Mouse (Mus musculus): ENCODE data around the gene St6galnac4.

Gene St6galnac4

GRCm38 (mm10) chr2:32629276-32629976 is 42.5 kb downstream of the St6galnac4 start:
- DNase-seq, result no peak

GRCm38 (mm10) chr2:32630036-32630435 is 43.1 kb downstream of the St6galnac4 start:
- no peak for DNase-seq

- DNase-seq, result no peak
Measured at GRCm38 (mm10) chr2:32631046-32631445, 44.2 kb downstream of the St6galnac4 start.

- peak; percentile 81 for DNase-seq
Measured at GRCm38 (mm10) chr2:32631737-32632394, 45.0 kb downstream of the St6galnac4 start.

- no peak for DNase-seq
Measured at GRCm38 (mm10) chr2:32633660-32634059, 46.8 kb downstream of the St6galnac4 start.

- no peak for DNase-seq
Measured at GRCm38 (mm10) chr2:32634277-32635105, 47.6 kb downstream of the St6galnac4 start.

- DNase-seq, result no peak
Measured at GRCm38 (mm10) chr2:32636617-32637016, 49.7 kb downstream of the St6galnac4 start.

- peak; percentile 69 for DNase-seq
Measured at GRCm38 (mm10) chr2:32637778-32638281, 50.9 kb downstream of the St6galnac4 start.

- no peak for DNase-seq
Measured at GRCm38 (mm10) chr2:32639632-32640031, 52.7 kb downstream of the St6galnac4 start.

GRCm38 (mm10) chr2:32640550-32641051 is 53.7 kb downstream of the St6galnac4 start:
- DNase-seq, result no peak

GRCm38 (mm10) chr2:32641810-32642209 is 54.9 kb downstream of the St6galnac4 start:
- DNase-seq, result no peak

- no peak for DNase-seq
Measured at GRCm38 (mm10) chr2:32642813-32643212, 55.9 kb downstream of the St6galnac4 start.

GRCm38 (mm10) chr2:32644083-32644482 is 57.2 kb downstream of the St6galnac4 start:
- no peak for DNase-seq

GRCm38 (mm10) chr2:32644799-32645475 is 58.0 kb downstream of the St6galnac4 start:
- peak; percentile 67 for DNase-seq

- no peak for DNase-seq
Measured at GRCm38 (mm10) chr2:32645647-32646046, 58.8 kb downstream of the St6galnac4 start.

- DNase-seq, result peak; percentile 58
Measured at GRCm38 (mm10) chr2:32646379-32647056, 59.6 kb downstream of the St6galnac4 start, which contains the start of gene Eng. Gene Eng (plus strand): TSS chr2:32646595.

GRCm38 (mm10) chr2:32647366-32647765 is 60.5 kb downstream of the St6galnac4 start:
- DNase-seq, result no peak

Measured in liver (tissue).